Mouse (Mus musculus) heart, postnatal 25 days (tissue): ENCODE data around the gene Cntn3. TPM values are rescaled to one million over a fixed set of nuclear protein-coding genes. Genes with fewer than 3 reads are reported as not detected.

Source experiments
- DNase-seq: peaks from one replicate; pipeline ENCODE4 v3.0.0; 2022; ENCODE audit warnings: low spot score
- intact Hi-C: fragments of 180-260 bp; cut with DNase I; formaldehyde crosslinking; loops from one replicate; pipeline ENCODE4 v1.15.1; 2025
- total RNA-seq, 2 experiments: library from RNA; stranded (reverse); gene quantifications; 2 replicates each; pipeline ENCODE4 v1.2.3; 2021

Gene Cntn3
- total RNA-seq, 2 experiments from 2014 or later, result 0.06 to 0.08 TPM

GRCm38 (mm10) chr6:102485509-102485908, 87.4 kb downstream of the Cntn3 start:
- intact Hi-C loops, result no loop called here
- DNase-seq, result no peak

- intact Hi-C loops, result no loop called here
- DNase-seq, result no peak
Observed at GRCm38 (mm10) chr6:102478320-102479080, 94.4 kb downstream of the Cntn3 start.

- DNase-seq, result no peak
- intact Hi-C loops, result no loop called here
Observed at GRCm38 (mm10) chr6:102438353-102438752, 134.5 kb downstream of the Cntn3 start.

GRCm38 (mm10) chr6:102427549-102427948, 145.4 kb downstream of the Cntn3 start:
- DNase-seq, result no peak
- intact Hi-C loops, result no loop called here

GRCm38 (mm10) chr6:102421781-102422180, 151.1 kb downstream of the Cntn3 start:
- no peak for DNase-seq
- intact Hi-C loops, result no loop called here

- no peak for DNase-seq
- intact Hi-C loops, result no loop called here
Observed at GRCm38 (mm10) chr6:102388590-102388989, 184.3 kb downstream of the Cntn3 start.

- DNase-seq, result no peak
- intact Hi-C loops, result no loop called here
Observed at GRCm38 (mm10) chr6:102372112-102372511, 200.8 kb downstream of the Cntn3 start.

GRCm38 (mm10) chr6:102363880-102364279, 209.0 kb downstream of the Cntn3 start:
- DNase-seq, result no peak
- intact Hi-C loops, result no loop called here

- DNase-seq, result no peak
- intact Hi-C loops, result no loop called here
Observed at GRCm38 (mm10) chr6:102363291-102363832, 209.5 kb downstream of the Cntn3 start.

GRCm38 (mm10) chr6:102332144-102332543, 240.8 kb downstream of the Cntn3 start:
- intact Hi-C loops, result no loop called here
- DNase-seq, result no peak

GRCm38 (mm10) chr6:102326711-102327110, 246.2 kb downstream of the Cntn3 start:
- intact Hi-C loops, result no loop called here

GRCm38 (mm10) chr6:102322614-102323284, 250.2 kb downstream of the Cntn3 start:
- DNase-seq, result no peak
- intact Hi-C loops, result no loop called here

More at GRCm38 (mm10) chr6:102326711-102327110, 246.2 kb downstream of the Cntn3 start:
- DNase-seq, result no peak

GRCm38 (mm10) chr6:102319755-102320154, 253.1 kb downstream of the Cntn3 start:
- no peak for DNase-seq
- intact Hi-C loops, result no loop called here

- intact Hi-C loops, result no loop called here
- DNase-seq, result no peak
Observed at GRCm38 (mm10) chr6:102282889-102283288, 290.0 kb downstream of the Cntn3 start.

GRCm38 (mm10) chr6:102231015-102231414, 341.9 kb downstream of the Cntn3 start:
- no peak for DNase-seq
- intact Hi-C loops, result no loop called here

- intact Hi-C loops, result no loop called here
- DNase-seq, result no peak
Observed at GRCm38 (mm10) chr6:102186316-102186715, 386.6 kb downstream of the Cntn3 start.

GRCm38 (mm10) chr6:102170913-102171312, 402.0 kb downstream of the Cntn3 start:
- intact Hi-C loops, result no loop called here
- no peak for DNase-seq

GRCm38 (mm10) chr6:102161186-102161585, 411.7 kb downstream of the Cntn3 start:
- no peak for DNase-seq
- intact Hi-C loops, result no loop called here

- DNase-seq, result no peak
- intact Hi-C loops, result no loop called here
Observed at GRCm38 (mm10) chr6:102121676-102122075, 451.2 kb downstream of the Cntn3 start.

GRCm38 (mm10) chr6:102120003-102120402, 452.9 kb downstream of the Cntn3 start:
- intact Hi-C loops, result no loop called here
- DNase-seq, result no peak

- DNase-seq, result no peak
- intact Hi-C loops, result no loop called here
Observed at GRCm38 (mm10) chr6:102113629-102114028, 459.3 kb downstream of the Cntn3 start.
